Mouse (Mus musculus) adipocyte (in vitro differentiated cells): Measurements from ENCODE around the gene Lnx2.

ENCODE experiments used
- DNase-seq: peaks from one replicate; pipeline ENCODE4 v3.0.0-alpha.2; 2016; ENCODE audit warnings: low spot score

Lnx2 gene

GRCm38 (mm10) chr5:147076799-147077165 lies 396 bp upstream of the Lnx2 start, which contains the start of gene Polr1d:
TSS of gene Polr1d (plus strand) at chr5:147077050.
- no peak for DNase-seq

GRCm38 (mm10) chr5:147075103-147076025 lies 1.0 kb downstream of the Lnx2 start:
- peak; percentile 85 for DNase-seq

GRCm38 (mm10) chr5:147073805-147074204 lies 2.6 kb downstream of the Lnx2 start:
- no peak for DNase-seq

GRCm38 (mm10) chr5:147071886-147072285 lies 4.5 kb downstream of the Lnx2 start:
- peak; percentile 29 for DNase-seq

GRCm38 (mm10) chr5:147070791-147071516 lies 5.4 kb downstream of the Lnx2 start:
- DNase-seq: peak; percentile 87

- DNase-seq: no peak
These were observed 7.5 kb downstream of the Lnx2 start for GRCm38 (mm10) chr5:147068876-147069275.

GRCm38 (mm10) chr5:147066965-147067364 lies 9.4 kb downstream of the Lnx2 start:
- DNase-seq: no peak

- DNase-seq: no peak
These were observed 10.3 kb downstream of the Lnx2 start for GRCm38 (mm10) chr5:147066129-147066528.

- no peak for DNase-seq
These were observed 13.1 kb downstream of the Lnx2 start for GRCm38 (mm10) chr5:147063215-147063661.

- DNase-seq: no peak
These were observed 16.4 kb downstream of the Lnx2 start for GRCm38 (mm10) chr5:147060024-147060423.

- DNase-seq: no peak
These were observed 17.1 kb downstream of the Lnx2 start for GRCm38 (mm10) chr5:147059319-147059718.

GRCm38 (mm10) chr5:147058661-147059060 lies 17.7 kb downstream of the Lnx2 start:
- no peak for DNase-seq

GRCm38 (mm10) chr5:147057626-147058414 lies 18.6 kb downstream of the Lnx2 start:
- no peak for DNase-seq

- DNase-seq: no peak
These were observed 19.6 kb downstream of the Lnx2 start for GRCm38 (mm10) chr5:147056712-147057290.

- DNase-seq: peak; percentile 48
These were observed 20.7 kb downstream of the Lnx2 start for GRCm38 (mm10) chr5:147055572-147056245.

GRCm38 (mm10) chr5:147054747-147055270 lies 21.6 kb downstream of the Lnx2 start:
- DNase-seq: no peak

GRCm38 (mm10) chr5:147054328-147054727 lies 22.1 kb downstream of the Lnx2 start:
- DNase-seq: no peak

GRCm38 (mm10) chr5:147053481-147053880 lies 22.9 kb downstream of the Lnx2 start:
- no peak for DNase-seq

GRCm38 (mm10) chr5:147053071-147053470 lies 23.3 kb downstream of the Lnx2 start:
- DNase-seq: no peak

GRCm38 (mm10) chr5:147052309-147052558 lies 24.2 kb downstream of the Lnx2 start:
- no peak for DNase-seq
